Mouse (Mus musculus) forebrain, embryonic 16.5 days (tissue): ENCODE data around the gene Pheta2. TPM values are rescaled to one million over a fixed set of nuclear protein-coding genes. Genes with fewer than 3 reads are reported as not detected.
"Not testable (repeated sequence)": the region's sequence is repeated elsewhere in the genome, so short reads cannot be mapped to it uniquely, and the experiment has no call there.

Experiments used
- ATAC-seq: fragments of 200-750 bp; cut with Nextera tagmentation; 2 replicates; pipeline ENCODE4 v1.8.0; 2017; ENCODE audit warnings: mild to moderate bottlenecking, moderate library complexity
- H3K27ac ChIP-seq: fragments of 300-500 bp; sonication (generic); 2 replicates; pipeline ENCODE4 v1.5.1; 2014; ENCODE audit warnings: low read length, control low read depth
- H3K27me3 ChIP-seq: fragments of 300-500 bp; sonication (generic); replicated peaks from 2 replicates; pipeline ENCODE4 v1.6.1; 2014; ENCODE audit warnings: low read length; ENCODE audit not compliant: control insufficient read depth, insufficient read depth
- H3K36me3 ChIP-seq: fragments of 300-500 bp; sonication (generic); 2 replicates; pipeline ENCODE4 v1.6.1; 2014; ENCODE audit not compliant: control insufficient read depth, insufficient read depth
- H3K4me1 ChIP-seq: fragments of 300-500 bp; sonication (generic); replicated peaks from 2 replicates; pipeline ENCODE4 v1.6.1; 2014; ENCODE audit warnings: low read length; ENCODE audit not compliant: control insufficient read depth, insufficient read depth
- H3K4me2 ChIP-seq: fragments of 300-500 bp; sonication (generic); 2 replicates; pipeline ENCODE4 v1.6.1; 2014; ENCODE audit warnings: mild to moderate bottlenecking, low read length, control low read depth
- H3K4me3 ChIP-seq: fragments of 300-500 bp; sonication (generic); replicated peaks from 2 replicates; pipeline ENCODE4 v1.5.1; 2014; ENCODE audit warnings: mild to moderate bottlenecking, low read length, control low read depth
- H3K9ac ChIP-seq: fragments of 300-500 bp; sonication (generic); replicated peaks from 2 replicates; pipeline ENCODE4 v1.6.1; 2014; ENCODE audit warnings: low read depth, low read length, control low read depth
- H3K9me3 ChIP-seq: fragments of 300-500 bp; sonication (generic); 2 replicates; pipeline ENCODE4 v1.6.1; 2016; ENCODE audit warnings: low read length; ENCODE audit not compliant: control insufficient read depth
- WGBS: fragments of 180-500 bp; shearing (Covaris S2); extraction: QIAGEN DNeasy Blood & Tissue Kit; methylation state at CpG from one replicate; pipeline ENCODE4 v1.1.7; 2014; 5-methylcytosine and 5-hydroxymethylcytosine counted together
- polyA plus RNA-seq: library from polyadenylated mRNA; unstranded; fragments of >200 nt; fragmentation: Nextera tagmentation; extraction: Ambion mirVana; gene quantifications from 2 replicates; pipeline ENCODE4 v1.2.1, GENCODE M21; 2015

Pheta2 gene
- polyA plus RNA-seq, 1 experiment from 2014 or later: 2.0 TPM

- 66% methylated on average over 22 of the region's 22 CpGs for WGBS
- ATAC-seq: no peak
- no peak overlapping the region for H3K9ac ChIP-seq
- no peaks in the 10 kb centered on the region for H3K9me3 ChIP-seq
- no peak overlapping the region for H3K4me3 ChIP-seq
- H3K4me2 ChIP-seq: no peak overlapping the region
- peaks cover 5% of the 10 kb centered on the region for H3K4me1 ChIP-seq
- H3K27ac ChIP-seq: no peak overlapping the region
- H3K27me3 ChIP-seq: no peaks in the 10 kb centered on the region
- H3K36me3 ChIP-seq: no peaks in the 10 kb centered on the region
These were observed 19.9 kb downstream of the Pheta2 start for GRCm38 (mm10) chr15:82358431-82359260.

GRCm38 (mm10) chr15:82361459-82362018, 22.8 kb downstream of the Pheta2 start:
- Histone ChIP-seq H3K27ac (no peak overlapping the region), H3K4me1 (no peaks in the 10 kb centered on the region), H3K4me2 (no peak overlapping the region), H3K36me3 (no peaks in the 10 kb centered on the region), H3K27me3 (no peaks in the 10 kb centered on the region), H3K9ac (no peak overlapping the region), H3K9me3 (no peaks in the 10 kb centered on the region), H3K4me3 (no peak overlapping the region)
- WGBS: 78% methylated on average over 11 of the region's 11 CpGs
- no peak for ATAC-seq

- Histone ChIP-seq H3K27ac (no peak overlapping the region), H3K9ac (no peak overlapping the region), H3K36me3 (no peaks in the 10 kb centered on the region), H3K4me1 (no peaks in the 10 kb centered on the region), H3K4me3 (no peak overlapping the region), H3K4me2 (no peak overlapping the region), H3K27me3 (no peaks in the 10 kb centered on the region), H3K9me3 (no peaks in the 10 kb centered on the region)
- ATAC-seq: no peak
- WGBS: 99% methylated on average over 3 of the region's 4 CpGs
These were observed 23.5 kb downstream of the Pheta2 start for GRCm38 (mm10) chr15:82362234-82362633.

GRCm38 (mm10) chr15:82363801-82364200, 25.1 kb downstream of the Pheta2 start:
- not testable (repeated sequence) for H3K4me2 ChIP-seq, H3K27me3 ChIP-seq, H3K27ac ChIP-seq, H3K36me3 ChIP-seq, H3K9ac ChIP-seq, ATAC-seq, H3K9me3 ChIP-seq, H3K4me1 ChIP-seq, H3K4me3 ChIP-seq
- WGBS: 78% methylated on average over 7 of the region's 12 CpGs

GRCm38 (mm10) chr15:82364561-82364960, 25.8 kb downstream of the Pheta2 start:
- not testable (repeated sequence) for H3K9ac ChIP-seq, H3K4me2 ChIP-seq, H3K4me1 ChIP-seq, H3K27me3 ChIP-seq, H3K9me3 ChIP-seq, H3K27ac ChIP-seq, H3K4me3 ChIP-seq, H3K36me3 ChIP-seq, ATAC-seq
- WGBS: 9% methylated on average over 6 of the region's 9 CpGs

GRCm38 (mm10) chr15:82368146-82368545, 29.4 kb downstream of the Pheta2 start:
- no peak for ATAC-seq
- Histone ChIP-seq H3K36me3 (no peaks in the 10 kb centered on the region), H3K9ac (no peak overlapping the region), H3K4me3 (no peak overlapping the region), H3K9me3 (no peaks in the 10 kb centered on the region), H3K4me2 (no peak overlapping the region), H3K4me1 (no peaks in the 10 kb centered on the region), H3K27ac (no peak overlapping the region), H3K27me3 (no peaks in the 10 kb centered on the region)
- WGBS: 97% methylated on average over 4 of the region's 4 CpGs

GRCm38 (mm10) chr15:82368851-82369250, 30.1 kb downstream of the Pheta2 start:
- H3K36me3 ChIP-seq: no peaks in the 10 kb centered on the region
- WGBS: 81% methylated on average over 1 of the region's 1 CpGs
- H3K27me3 ChIP-seq: no peaks in the 10 kb centered on the region
- H3K9ac ChIP-seq: no peak overlapping the region
- H3K27ac ChIP-seq: no peak overlapping the region
- no peaks in the 10 kb centered on the region for H3K4me1 ChIP-seq
- H3K4me3 ChIP-seq: no peak overlapping the region
- no peaks in the 10 kb centered on the region for H3K9me3 ChIP-seq
- ATAC-seq: no peak
- no peak overlapping the region for H3K4me2 ChIP-seq

- no peak overlapping the region for H3K4me2 ChIP-seq
- H3K27me3 ChIP-seq: no peaks in the 10 kb centered on the region
- no peak overlapping the region for H3K27ac ChIP-seq
- H3K9ac ChIP-seq: no peak overlapping the region
- H3K4me1 ChIP-seq: peaks cover 13% of the 10 kb centered on the region
- H3K9me3 ChIP-seq: no peaks in the 10 kb centered on the region
- H3K36me3 ChIP-seq: no peaks in the 10 kb centered on the region
- no peak for ATAC-seq
- no peak overlapping the region for H3K4me3 ChIP-seq
- WGBS: 88% methylated on average over 6 of the region's 6 CpGs
These were observed 33.7 kb downstream of the Pheta2 start for GRCm38 (mm10) chr15:82372446-82372845.

GRCm38 (mm10) chr15:82372991-82373390, 34.2 kb downstream of the Pheta2 start:
- peaks cover 13% of the 10 kb centered on the region for H3K4me1 ChIP-seq
- H3K27me3 ChIP-seq: no peaks in the 10 kb centered on the region
- no peak overlapping the region for H3K4me2 ChIP-seq
- no peak for ATAC-seq
- no peaks in the 10 kb centered on the region for H3K36me3 ChIP-seq
- H3K9ac ChIP-seq: no peak overlapping the region
- H3K9me3 ChIP-seq: no peaks in the 10 kb centered on the region
- no peak overlapping the region for H3K27ac ChIP-seq
- WGBS: 85% methylated on average over 5 of the region's 5 CpGs
- no peak overlapping the region for H3K4me3 ChIP-seq
